Mouse (Mus musculus) small intestine, adult 2 months (tissue): ENCODE results near the gene Gcnt7. TPM values are rescaled to one million over a fixed set of nuclear protein-coding genes. Genes with fewer than 3 reads are reported as not detected.

Experiments
- H3K27ac ChIP-seq: fragments of 200-500 bp; 2 replicates; pipeline ENCODE4 v1.5.1; 2012; ENCODE audit warnings: low read depth, low read length, control low read depth, inconsistent platforms; ENCODE audit not compliant: insufficient read depth
- H3K27me3 ChIP-seq: fragments of 200-500 bp; 2 replicates; pipeline ENCODE4 v1.6.1; 2012; ENCODE audit warnings: mild to moderate bottlenecking, moderate library complexity, low read length, inconsistent platforms; ENCODE audit not compliant: control insufficient read depth, insufficient read depth
- H3K36me3 ChIP-seq: fragments of 200-500 bp; 2 replicates; pipeline ENCODE4 v1.6.1; 2012; ENCODE audit warnings: mild to moderate bottlenecking, low read length, control low read depth, inconsistent platforms; ENCODE audit not compliant: control insufficient read depth, insufficient read depth
- H3K4me1 ChIP-seq: fragments of 200-500 bp; 2 replicates; pipeline ENCODE4 v1.6.1; 2012; ENCODE audit warnings: low read length, inconsistent platforms, mixed read lengths; ENCODE audit not compliant: control insufficient read depth, insufficient read depth, insufficient read length
- H3K4me3 ChIP-seq: fragments of 200-500 bp; 2 replicates; pipeline ENCODE4 v1.5.1; 2012; ENCODE audit warnings: low read depth, mild to moderate bottlenecking, control low read depth, inconsistent platforms, low read length, moderate library complexity
- CTCF ChIP-seq: fragments of 200-500 bp; IDR thresholded peaks from 2 replicates; pipeline ENCODE4 v1.5.1; 2012; ENCODE audit warnings: low read depth, mild to moderate bottlenecking, control low read depth, inconsistent platforms, low read length, moderate library complexity, mixed read lengths; ENCODE audit not compliant: insufficient replicate concordance, insufficient read length; ENCODE audit errors: extremely low read depth
- POLR2A ChIP-seq: fragments of 200-500 bp; IDR thresholded peaks from 2 replicates; pipeline ENCODE4 v1.6.1; 2012; ENCODE audit warnings: low read depth, mild to moderate bottlenecking, control low read depth, inconsistent platforms, low read length, moderate library complexity
- WGBS: fragments of 180-500 bp; shearing (Covaris S2); methylation state at CpG from one replicate; pipeline ENCODE4 v1.1.7; 2018; 5-methylcytosine and 5-hydroxymethylcytosine counted together
- polyA plus RNA-seq: library from polyadenylated mRNA; depleted of rRNA; stranded (reverse); fragments of >200 nt; gene quantifications from 2 replicates; pipeline ENCODE4 v1.2.3, GENCODE M21; 2012

The Gcnt7 gene
- polyA plus RNA-seq, 1 experiment = not detected

GRCm38 (mm10) chr2:172440640-172441005 lies 17.8 kb downstream of the Gcnt7 start:
- Histone ChIP-seq H3K4me3 (peak overlapping the region; percentile 87), H3K4me1 (no peaks in the 10 kb centered on the region; the same call in 1 of the 2 replicates), H3K27ac (peak overlapping the region; percentile 67), H3K27me3 (no peaks in the 10 kb centered on the region), H3K36me3 (peaks cover 5% of the 10 kb centered on the region)
- TF ChIP-seq CTCF = no peak
- no peak for TF ChIP-seq POLR2A
- WGBS = under 1% methylated on average over 21 of the region's 21 CpGs

- peak within 1 kb of the TSS; percentile 87 for H3K4me3 ChIP-seq
- peaks cover 1% of the 10 kb centered on the region for H3K36me3 ChIP-seq
- peak within 1 kb of the TSS; percentile 67 for H3K27ac ChIP-seq
- 2% methylated on average over 35 of the region's 35 CpGs for WGBS
- H3K4me1 ChIP-seq = no peaks in the 10 kb centered on the region; the same call in 1 of the 2 replicates
- H3K27me3 ChIP-seq = no peaks in the 10 kb centered on the region
- no peak; the same call in 1 of the 2 replicates for TF ChIP-seq POLR2A
- no peak for TF ChIP-seq CTCF
Measured at GRCm38 (mm10) chr2:172439843-172440639, 18.4 kb downstream of the Gcnt7 start, which contains the start of gene Rtf2. Gene Rtf2, plus strand, starts transcription at chr2:172440556.

GRCm38 (mm10) chr2:172437371-172437952 lies 20.9 kb downstream of the Gcnt7 start:
- no peaks in the 10 kb centered on the region; the same call in 1 of the 2 replicates for H3K4me1 ChIP-seq
- peak overlapping the region; percentile 48 for H3K27ac ChIP-seq
- no peak for TF ChIP-seq CTCF
- no peak for TF ChIP-seq POLR2A
- H3K4me3 ChIP-seq = no peak overlapping the region
- WGBS = 50% methylated on average over 16 of the region's 16 CpGs
- no peaks in the 10 kb centered on the region for H3K36me3 ChIP-seq
- H3K27me3 ChIP-seq = no peaks in the 10 kb centered on the region

- Histone ChIP-seq H3K4me1 (no peaks in the 10 kb centered on the region), H3K36me3 (no peaks in the 10 kb centered on the region), H3K27ac (no peak overlapping the region), H3K4me3 (no peak overlapping the region), H3K27me3 (no peaks in the 10 kb centered on the region)
- 43% methylated on average over 5 of the region's 5 CpGs for WGBS
- no peak for TF ChIP-seq POLR2A
- no peak for TF ChIP-seq CTCF
Measured at GRCm38 (mm10) chr2:172433746-172434145, 24.6 kb downstream of the Gcnt7 start.

GRCm38 (mm10) chr2:172430609-172431008 lies 27.8 kb downstream of the Gcnt7 start:
- H3K4me3 ChIP-seq = no peak overlapping the region
- 19% methylated on average over 1 of the region's 1 CpGs for WGBS
- H3K36me3 ChIP-seq = no peaks in the 10 kb centered on the region
- no peaks in the 10 kb centered on the region for H3K27me3 ChIP-seq
- no peaks in the 10 kb centered on the region for H3K4me1 ChIP-seq
- no peak for TF ChIP-seq POLR2A
- TF ChIP-seq CTCF = no peak
- no peak overlapping the region for H3K27ac ChIP-seq

GRCm38 (mm10) chr2:172418208-172418607 lies 40.2 kb downstream of the Gcnt7 start:
- Histone ChIP-seq H3K4me1 (no peaks in the 10 kb centered on the region), H3K36me3 (no peaks in the 10 kb centered on the region), H3K27me3 (no peaks in the 10 kb centered on the region), H3K4me3 (no peak overlapping the region), H3K27ac (no peak overlapping the region)
- TF ChIP-seq POLR2A = no peak
- TF ChIP-seq CTCF = no peak
- 87% methylated on average over 5 of the region's 5 CpGs for WGBS

- Histone ChIP-seq H3K36me3 (no peaks in the 10 kb centered on the region), H3K27me3 (no peaks in the 10 kb centered on the region), H3K4me3 (no peak overlapping the region), H3K4me1 (no peaks in the 10 kb centered on the region), H3K27ac (no peak overlapping the region)
- TF ChIP-seq CTCF (no peak), POLR2A (no peak)
- 78% methylated on average over 5 of the region's 5 CpGs for WGBS
Measured at GRCm38 (mm10) chr2:172416876-172417275, 41.5 kb downstream of the Gcnt7 start.
